Mouse (Mus musculus) heart, adult 2 months (tissue): ENCODE measurements at regions not wholly inside any gene's neighbourhood (a gene's known extent, or its start where the extent isn't known, plus 50 kb on each side); places are given as distances from the start of the nearest gene placed in this dataset.

ENCODE experiments used
- DNase-seq, 2 experiments: peaks; one replicate each; pipeline ENCODE4 v3.0.0; 2021
- H3K27ac ChIP-seq: fragments of 200-600 bp; 2 replicates; pipeline ENCODE4 v1.8.1; 2022
- H3K27me3 ChIP-seq: fragments of 200-500 bp; 2 replicates; pipeline ENCODE4 v1.6.1; 2012; ENCODE audit warnings: mild to moderate bottlenecking, low read length, inconsistent platforms, mixed read lengths; ENCODE audit not compliant: control insufficient read depth, insufficient read depth
- H3K36me3 ChIP-seq: fragments of 200-500 bp; 2 replicates; pipeline ENCODE4 v1.6.1; 2012; ENCODE audit warnings: low read length, inconsistent platforms; ENCODE audit not compliant: control insufficient read depth, insufficient read depth
- H3K4me1 ChIP-seq: fragments of 200-500 bp; 2 replicates; pipeline ENCODE4 v1.6.1; 2011; ENCODE audit warnings: low read length; ENCODE audit not compliant: control insufficient read depth, insufficient read depth
- H3K4me3 ChIP-seq: fragments of 200-600 bp; 2 replicates; pipeline ENCODE4 v1.8.1; 2022
- H3K79me2 ChIP-seq: fragments of 200-500 bp; replicated peaks from 2 replicates; pipeline ENCODE4 v1.6.1; 2012; ENCODE audit warnings: mild to moderate bottlenecking, inconsistent platforms, low read length, moderate library complexity, mixed read lengths; ENCODE audit not compliant: control insufficient read depth, insufficient read depth
- H3K9ac ChIP-seq: fragments of 200-500 bp; 2 replicates; pipeline ENCODE4 v1.6.1; 2012; ENCODE audit warnings: low read depth, mild to moderate bottlenecking, control low read depth, inconsistent platforms, low read length, mixed read lengths
- CTCF ChIP-seq: fragments of 200-600 bp; IDR thresholded peaks from 2 replicates; pipeline ENCODE4 v1.8.1; 2022; ENCODE audit warnings: antibody characterized with exemption, mild to moderate bottlenecking, moderate library complexity
- EP300 ChIP-seq: fragments of 200-500 bp; IDR thresholded peaks from 2 replicates; pipeline ENCODE4 v1.6.1; 2011; ENCODE audit warnings: low read depth, low read length, control low read depth; ENCODE audit not compliant: insufficient read depth
- POLR2A ChIP-seq: fragments of 200-500 bp; IDR thresholded peaks from 2 replicates; pipeline ENCODE4 v1.6.1; 2011; ENCODE audit warnings: mild to moderate bottlenecking, low read depth, low read length, control low read depth; ENCODE audit not compliant: insufficient read depth
- WGBS: fragments of 180-500 bp; shearing (Covaris S2); methylation state at CpG from one replicate; pipeline ENCODE4 v1.1.7; 2018; 5-methylcytosine and 5-hydroxymethylcytosine counted together
- intact Hi-C: fragments of 180-260 bp; cut with DNase I; formaldehyde crosslinking; loops from one replicate; pipeline ENCODE4 v1.15.1; 2025

DNA sequence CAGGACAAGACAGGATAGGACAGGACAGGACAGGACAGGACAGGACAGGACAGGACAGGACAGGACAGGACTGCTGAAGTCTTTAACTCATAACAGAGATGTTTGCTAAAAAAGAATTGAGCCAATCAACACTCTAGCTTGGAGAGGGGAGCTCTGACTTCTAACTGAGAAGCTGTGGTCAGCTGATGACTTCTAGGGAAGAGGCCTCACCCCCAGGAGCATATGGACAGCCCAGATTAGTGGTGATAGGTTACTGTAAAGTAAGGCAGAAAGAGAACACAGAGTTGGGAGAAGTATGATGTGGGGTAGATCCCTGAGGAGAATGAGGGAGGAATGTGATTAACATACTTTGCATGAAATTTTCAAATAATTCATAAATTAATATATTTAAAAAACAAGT is 254.3 kb upstream of the Veph1 start:
- TF ChIP-seq CTCF = no peak
- no peaks in the 10 kb centered on the region for H3K27me3 ChIP-seq
- intact Hi-C loops = no loop called here
- no peak overlapping the region for H3K4me3 ChIP-seq
- no peaks in the 10 kb centered on the region for H3K79me2 ChIP-seq
- H3K36me3 ChIP-seq = no peaks in the 10 kb centered on the region
- no peak for DNase-seq
- H3K27ac ChIP-seq = no peak overlapping the region
- H3K4me1 ChIP-seq = no peaks in the 10 kb centered on the region
- no peak overlapping the region for H3K9ac ChIP-seq

DNA sequence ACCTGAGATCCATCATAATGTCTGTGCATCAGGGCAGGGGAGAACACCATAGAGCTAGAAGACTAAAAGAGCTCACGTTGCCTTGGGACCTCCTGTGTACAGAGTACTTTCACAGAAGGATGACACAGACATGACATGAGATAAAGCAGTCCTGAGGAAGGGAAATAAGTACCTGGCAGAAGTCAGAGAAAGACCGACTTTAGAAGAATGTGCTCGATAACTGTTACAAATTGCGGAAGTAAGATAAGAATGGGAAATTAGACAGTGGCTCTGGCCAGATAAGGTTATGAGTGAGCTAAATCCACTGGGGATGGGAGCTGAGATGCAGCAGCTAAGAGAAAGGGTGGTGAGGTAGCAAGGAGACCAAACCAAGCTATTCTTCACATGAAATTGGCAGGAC is 249.9 kb upstream of the Veph1 start:
- TF ChIP-seq EP300 = no peak
- no peak for TF ChIP-seq CTCF
- no peak for TF ChIP-seq POLR2A
- WGBS = 29% methylated on average over 4 of the region's 4 CpGs

DNA sequence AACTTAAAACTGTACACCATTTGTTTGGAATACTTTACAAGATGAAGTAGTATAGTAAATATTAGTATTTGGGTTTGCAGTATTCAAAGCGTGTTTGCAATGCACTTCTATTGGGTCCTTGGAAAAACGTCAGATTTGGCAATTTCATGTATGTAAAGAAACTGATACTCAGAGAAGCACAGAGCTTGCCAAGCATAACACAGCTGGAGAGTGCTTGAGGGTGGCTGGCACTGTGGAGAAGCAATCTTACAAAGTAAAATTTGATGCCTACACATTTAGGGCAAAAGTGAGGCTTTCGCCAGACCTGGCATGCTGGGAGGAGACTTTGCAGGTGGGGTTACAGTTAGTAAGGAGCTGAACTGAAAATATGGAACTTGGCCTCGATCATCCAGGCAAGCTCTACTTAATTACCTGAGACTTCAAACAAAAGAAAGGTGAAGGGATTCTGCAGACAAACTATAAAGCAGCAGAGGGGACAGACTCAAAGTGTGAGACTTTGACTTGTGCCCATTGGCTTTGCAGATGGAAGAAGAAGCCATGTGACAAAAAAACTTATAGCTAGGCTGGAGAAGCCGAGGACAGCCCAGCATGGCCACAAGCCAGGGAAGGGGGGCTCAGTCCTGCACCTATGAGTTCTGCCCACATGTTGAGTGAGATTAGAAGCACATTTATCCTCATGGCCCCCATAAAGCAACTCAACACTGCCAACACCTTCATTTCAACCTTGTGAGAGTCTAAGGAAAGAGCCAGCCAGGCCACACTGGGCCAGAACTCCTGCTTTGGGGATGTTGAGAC is 247.7 kb upstream of the Veph1 start:
- 71% methylated on average over 5 of the region's 5 CpGs for WGBS
- intact Hi-C loops = no loop called here
- no peak for DNase-seq
- TF ChIP-seq POLR2A (no peak), CTCF (no peak), EP300 (no peak)
- Histone ChIP-seq H3K4me1 (no peaks in the 10 kb centered on the region), H3K27me3 (no peaks in the 10 kb centered on the region), H3K36me3 (no peaks in the 10 kb centered on the region), H3K4me3 (no peak overlapping the region), H3K27ac (no peak overlapping the region), H3K9ac (no peak overlapping the region), H3K79me2 (no peaks in the 10 kb centered on the region)

More for the DNA sequence above, 249.9 kb upstream of the Veph1 start:
- intact Hi-C loops = no loop called here
- Histone ChIP-seq H3K79me2 (no peaks in the 10 kb centered on the region), H3K4me3 (no peak overlapping the region), H3K9ac (no peak overlapping the region), H3K27ac (no peak overlapping the region), H3K36me3 (no peaks in the 10 kb centered on the region), H3K4me1 (no peaks in the 10 kb centered on the region), H3K27me3 (no peaks in the 10 kb centered on the region)
- DNase-seq = no peak

DNA sequence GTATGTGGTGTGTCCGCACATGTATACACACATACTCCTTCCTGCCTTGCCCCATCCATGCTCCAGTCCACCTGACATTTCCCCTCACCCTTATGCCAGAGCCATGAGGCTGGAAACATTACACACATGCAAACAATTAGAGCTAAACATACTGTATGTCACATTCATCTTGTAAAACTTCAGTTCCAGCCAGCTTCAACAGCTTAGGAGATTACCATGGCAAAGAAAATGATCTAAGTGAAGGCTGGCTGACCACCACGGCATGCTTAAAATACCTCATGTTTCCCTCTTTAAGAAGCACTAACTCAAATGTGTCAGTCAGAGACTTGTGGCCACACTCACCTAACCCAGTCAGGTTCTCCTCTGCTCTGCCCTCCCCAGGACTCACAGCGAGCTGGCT is 246.2 kb upstream of the Veph1 start:
- no peaks in the 10 kb centered on the region for H3K79me2 ChIP-seq
- no peaks in the 10 kb centered on the region for H3K27me3 ChIP-seq
- WGBS = 65% methylated on average over 3 of the region's 3 CpGs
- TF ChIP-seq POLR2A = no peak
- TF ChIP-seq CTCF = no peak
- no peak for TF ChIP-seq EP300
- no peaks in the 10 kb centered on the region for H3K4me1 ChIP-seq
- no peak overlapping the region for H3K27ac ChIP-seq
- H3K4me3 ChIP-seq = no peak overlapping the region
- intact Hi-C loops = no loop called here
- H3K36me3 ChIP-seq = no peaks in the 10 kb centered on the region
- H3K9ac ChIP-seq = no peak overlapping the region
- DNase-seq = no peak

DNA sequence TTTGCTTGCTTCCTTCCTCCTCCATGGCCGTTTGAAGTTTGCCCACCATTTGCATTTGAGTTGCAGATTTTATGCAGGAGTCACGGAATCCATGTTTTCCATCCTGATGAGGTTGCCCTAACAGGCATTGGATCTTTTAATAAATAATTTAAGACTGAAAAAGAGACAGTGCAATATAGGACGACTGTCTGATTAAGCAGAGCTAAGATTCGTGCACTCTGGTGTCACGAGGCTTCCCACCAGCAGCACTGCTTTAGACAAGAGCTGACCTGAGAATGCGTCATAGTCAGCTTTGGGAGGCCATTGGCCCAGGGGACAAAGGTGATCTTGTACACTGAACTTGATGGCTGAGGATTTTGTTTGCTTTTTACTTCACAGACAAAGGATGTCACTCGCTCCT is 241.3 kb upstream of the Veph1 start:
- H3K9ac ChIP-seq = no peak overlapping the region
- no peak overlapping the region for H3K27ac ChIP-seq
- H3K4me3 ChIP-seq = no peak overlapping the region
- TF ChIP-seq EP300 = no peak
- 76% methylated on average over 7 of the region's 7 CpGs for WGBS
- H3K4me1 ChIP-seq = no peaks in the 10 kb centered on the region
- no peaks in the 10 kb centered on the region for H3K79me2 ChIP-seq
- DNase-seq = no peak
- H3K36me3 ChIP-seq = no peaks in the 10 kb centered on the region
- H3K27me3 ChIP-seq = no peaks in the 10 kb centered on the region
- intact Hi-C loops = no loop called here

DNA sequence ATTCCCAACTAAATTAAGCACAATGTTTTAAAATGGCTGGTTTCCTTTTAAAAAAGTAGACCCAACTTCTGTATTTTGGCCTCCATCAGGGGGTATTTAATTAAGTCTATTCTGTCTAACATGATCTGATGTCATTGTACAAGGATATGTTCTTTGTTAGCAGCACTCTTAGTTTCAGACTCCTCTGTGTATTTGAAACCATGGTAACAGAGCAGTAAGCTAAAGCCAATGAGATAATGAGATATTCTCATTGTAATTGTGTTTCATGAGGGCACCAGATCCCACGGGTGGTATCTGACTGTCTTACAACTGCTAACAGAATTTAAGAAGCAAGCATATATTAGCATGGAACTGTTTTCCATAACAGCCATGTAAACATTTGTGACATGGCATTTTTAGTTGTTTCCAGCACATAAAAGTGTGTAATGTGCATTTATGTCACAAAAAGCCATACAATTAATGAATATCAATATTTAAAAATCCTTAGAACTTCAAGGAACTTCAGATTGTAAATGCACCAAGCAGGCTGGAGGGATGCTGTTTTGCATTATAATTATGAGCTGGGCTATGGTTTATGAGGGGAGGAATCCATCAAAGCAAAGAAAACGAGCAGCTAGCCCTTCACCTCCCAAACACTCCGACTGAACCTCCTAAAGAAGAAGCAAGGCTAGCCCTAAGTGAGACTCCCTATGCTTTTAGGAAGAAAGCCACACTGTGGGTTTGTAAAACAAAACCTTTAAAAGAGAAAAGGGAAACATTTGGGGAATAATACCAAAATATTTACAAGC is 240.7 kb upstream of the Veph1 start:
- intact Hi-C loops = no loop called here
- Histone ChIP-seq H3K27ac (no peak overlapping the region), H3K27me3 (no peaks in the 10 kb centered on the region), H3K4me1 (no peaks in the 10 kb centered on the region), H3K4me3 (no peak overlapping the region), H3K36me3 (no peaks in the 10 kb centered on the region), H3K9ac (no peak overlapping the region), H3K79me2 (no peaks in the 10 kb centered on the region)
- DNase-seq = no peak
- 57% methylated on average over 3 of the region's 3 CpGs for WGBS
- no peak for TF ChIP-seq POLR2A
